Mouse (Mus musculus) megakaryocyte progenitor cell, adult 5-6 weeks (primary cell): ENCODE data around the gene Slc4a8. TPM values are rescaled to one million over a fixed set of nuclear protein-coding genes. Genes with fewer than 3 reads are reported as not detected.

Source experiments
- total RNA-seq, 2 experiments: library from RNA; stranded (forward) in 1 of 2; stranded (reverse) in 1 of 2; fragments of 157-497, 149-512 nt in 1 of 2; fragments of 200-1000 nt in 1 of 2; gene quantifications; 2 replicates each; pipeline versions ENCODE4 v1.2.3 to v1.2.4; 2015 to 2017

Gene Slc4a8
- total RNA-seq, 2 experiments from 2014 or later = 20.3 to 21.3 TPM

Other genes starting within 250 kb of the Slc4a8 start
- gene Tfcp2, start 209.7 kb upstream of the Slc4a8 start, total RNA-seq (2015) = 4.7 and 5.8 TPM in 2 replicates
- 6.0 and 9.2 TPM in 2 replicates for gene Tfcp2, start 209.7 kb upstream of the Slc4a8 start, total RNA-seq (2017)
- gene Pou6f1, start 161.8 kb upstream of the Slc4a8 start, total RNA-seq (2015) = 0.02 and 0.49 TPM in 2 replicates
- 0.78 TPM in 1 of 2 replicates, not detected in the other for gene Pou6f1, start 161.8 kb upstream of the Slc4a8 start, total RNA-seq (2017)
- gene Dazap2, start 146.4 kb upstream of the Slc4a8 start, total RNA-seq (2015) = 334 and 357 TPM in 2 replicates
- 136 and 150 TPM in 2 replicates for gene Dazap2, start 146.4 kb upstream of the Slc4a8 start, total RNA-seq (2017)
- gene Smagp, start 124.8 kb upstream of the Slc4a8 start, total RNA-seq (2015) = 0.64 and 1.1 TPM in 2 replicates
- gene Smagp, start 124.8 kb upstream of the Slc4a8 start, total RNA-seq (2017) = 0.71 TPM in 1 of 2 replicates, not detected in the other
- 129 and 133 TPM in 2 replicates for gene Bin2, start 92.2 kb upstream of the Slc4a8 start, total RNA-seq (2015)
- 98.9 and 105 TPM in 2 replicates for gene Bin2, start 92.2 kb upstream of the Slc4a8 start, total RNA-seq (2017)
- gene Cela1, start 73.8 kb upstream of the Slc4a8 start, total RNA-seq (2015) = 12.2 and 28.8 TPM in 2 replicates
- 5.2 and 10.8 TPM in 2 replicates for gene Cela1, start 73.8 kb upstream of the Slc4a8 start, total RNA-seq (2017)
- 11.7 and 11.9 TPM in 2 replicates for gene Galnt6, start 32.4 kb upstream of the Slc4a8 start, total RNA-seq (2015)
- gene Galnt6, start 32.4 kb upstream of the Slc4a8 start, total RNA-seq (2017) = 28.0 and 29.8 TPM in 2 replicates
- not detected in 2 replicates for gene Scn8a, start 108.1 kb downstream of the Slc4a8 start, total RNA-seq (2015)
- gene Scn8a, start 108.1 kb downstream of the Slc4a8 start, total RNA-seq (2017) = not detected in 2 replicates